Mouse (Mus musculus) ZHBTc4 (cell line): ENCODE measurements around the gene Usmg5.

Experiments
- DNase-seq: peaks from one replicate; pipeline ENCODE4 v3.0.0-alpha.2; 2011; ENCODE audit warnings: low read depth, low spot score

The Usmg5 gene

DNA sequence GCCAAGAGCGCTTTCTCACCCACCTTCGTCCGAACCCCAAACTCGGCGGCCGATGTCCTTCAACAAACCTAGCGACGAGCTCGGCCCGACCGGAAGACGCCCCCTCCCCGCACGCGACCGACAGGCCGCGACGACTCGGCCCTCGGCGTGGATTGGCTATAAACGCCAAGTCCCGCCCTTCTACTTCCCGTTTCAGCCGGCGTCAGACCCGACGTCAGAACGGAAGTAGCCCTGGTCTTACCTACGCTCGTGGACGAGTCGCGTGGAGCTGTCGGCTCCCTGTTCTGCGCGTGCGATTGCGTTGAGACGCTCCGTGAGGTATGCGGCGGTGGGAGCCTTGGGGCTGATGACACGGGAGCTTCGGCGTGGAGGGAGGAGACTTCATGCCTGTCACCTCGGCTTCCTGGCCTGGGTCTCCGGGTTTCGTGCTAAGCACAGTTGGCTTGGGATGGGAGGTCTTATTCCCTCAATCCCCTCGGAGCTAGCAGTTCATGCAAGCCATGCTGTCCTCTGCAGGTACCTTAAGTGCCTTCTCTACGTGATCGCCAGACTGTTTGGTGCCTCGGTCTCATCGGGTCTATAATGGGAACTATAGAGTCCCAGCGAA is at the start of gene Usmg5, which contains the start of gene Pdcd11:
Gene Usmg5 (minus strand): TSS at position 98 of the 607 bp plus-strand sequence.
Gene Pdcd11 (plus strand): TSS at position 219 of the 607 bp plus-strand sequence.
- peak; percentile 98 for DNase-seq

DNA sequence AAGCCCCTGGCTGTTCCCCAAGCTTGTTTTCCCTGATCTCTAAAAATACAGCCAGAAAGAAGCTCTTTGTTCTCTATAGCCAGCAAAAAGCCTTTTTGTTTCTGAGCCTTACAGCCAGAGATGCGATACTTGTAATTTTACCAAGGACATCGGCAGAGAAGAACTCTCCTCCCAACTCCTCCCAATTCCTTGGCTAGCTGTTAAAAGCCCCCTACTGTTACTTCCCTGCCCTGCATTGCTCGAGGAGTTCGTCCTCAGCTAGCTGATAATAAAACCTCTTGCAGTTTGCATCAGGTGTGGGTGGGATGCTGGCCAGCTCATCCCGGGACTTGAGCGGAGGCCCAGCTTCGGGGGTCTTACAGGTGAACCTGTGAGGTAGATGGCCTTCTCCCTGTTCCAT is 49.2 kb upstream of the Usmg5 start:
- DNase-seq = peak; percentile 55

DNA sequence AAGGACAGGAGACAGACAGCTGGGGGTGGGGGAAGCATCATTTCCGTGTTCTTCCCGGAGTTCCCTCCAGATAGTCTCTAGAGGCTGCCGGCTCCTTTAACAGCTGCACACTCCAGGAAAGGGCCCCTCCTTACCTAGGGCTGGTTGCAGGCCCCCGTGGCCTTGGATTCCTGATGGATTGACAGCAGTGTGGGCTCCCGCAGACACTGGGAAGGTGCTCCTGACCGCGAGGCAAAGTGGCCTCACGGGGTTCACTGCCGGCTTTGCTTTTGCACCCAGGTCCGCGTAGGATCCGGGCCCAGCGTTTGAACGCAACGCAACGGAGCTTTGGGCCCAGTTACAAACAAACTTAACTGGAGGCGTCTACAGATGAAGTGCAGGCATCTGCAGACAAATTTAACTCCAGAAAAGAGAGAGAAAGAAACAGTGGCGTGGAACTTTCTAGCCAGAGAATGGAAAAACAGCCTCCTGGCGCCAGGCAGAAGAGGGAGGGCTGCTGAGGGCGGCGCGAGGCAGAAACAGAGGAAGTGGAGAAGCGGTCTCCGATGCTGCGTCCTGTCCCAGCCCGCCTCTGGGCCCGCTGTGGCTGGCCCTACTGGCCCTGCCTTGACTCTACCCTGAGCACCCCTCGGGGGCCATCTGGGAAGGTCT is 47.4 kb upstream of the Usmg5 start, which contains the start of gene Calhm2:
Gene Calhm2 (minus strand): TSS at position 524 of the 651 bp plus-strand sequence.
- peak; percentile 45 for DNase-seq

DNA sequence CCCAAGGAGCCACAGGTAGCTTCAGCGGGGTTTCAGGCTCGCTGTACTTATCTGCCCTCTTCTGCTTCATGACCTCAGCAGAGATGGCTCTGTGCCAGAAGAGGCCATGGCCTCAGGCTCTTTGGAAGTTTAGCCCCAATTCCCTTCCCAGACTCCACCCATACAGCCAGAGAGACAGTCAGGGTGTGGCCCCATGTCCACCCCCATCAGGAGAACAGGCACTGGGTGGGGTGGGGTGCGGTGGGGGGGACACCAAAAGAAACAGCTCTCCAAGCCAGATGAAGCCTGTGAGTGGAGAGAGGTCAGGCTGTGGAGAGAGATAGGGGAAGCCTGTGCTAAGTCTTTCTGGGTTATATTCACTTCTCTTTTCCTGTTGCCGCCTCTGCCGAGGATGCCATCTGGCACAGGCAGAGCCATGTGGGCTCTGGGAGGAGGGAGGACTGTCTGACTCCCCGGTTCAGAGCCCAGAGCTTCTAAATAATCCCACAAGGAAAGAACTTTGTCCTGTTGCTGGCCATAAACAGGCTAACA is 46.7 kb upstream of the Usmg5 start:
- peak; percentile 94 for DNase-seq

DNA sequence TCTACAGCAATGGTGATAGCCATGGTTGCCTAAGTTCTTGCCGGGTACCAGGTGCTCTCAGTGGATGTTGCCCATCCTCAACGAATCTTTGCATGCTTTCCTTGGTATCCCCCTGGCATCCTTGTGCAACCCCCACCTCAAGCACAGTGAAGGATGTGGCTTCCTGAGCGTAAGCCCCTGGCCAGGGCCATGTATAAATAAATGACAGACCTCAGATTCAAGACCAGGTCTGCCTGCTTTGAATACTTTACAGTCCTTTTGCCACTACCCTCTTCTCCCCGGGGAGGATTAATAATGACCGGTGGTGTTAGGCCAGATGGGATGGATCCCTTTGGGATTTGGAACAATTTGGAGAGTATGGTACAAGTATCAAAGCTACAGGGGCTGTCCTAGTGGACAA is 45.7 kb upstream of the Usmg5 start:
- no peak for DNase-seq

DNA sequence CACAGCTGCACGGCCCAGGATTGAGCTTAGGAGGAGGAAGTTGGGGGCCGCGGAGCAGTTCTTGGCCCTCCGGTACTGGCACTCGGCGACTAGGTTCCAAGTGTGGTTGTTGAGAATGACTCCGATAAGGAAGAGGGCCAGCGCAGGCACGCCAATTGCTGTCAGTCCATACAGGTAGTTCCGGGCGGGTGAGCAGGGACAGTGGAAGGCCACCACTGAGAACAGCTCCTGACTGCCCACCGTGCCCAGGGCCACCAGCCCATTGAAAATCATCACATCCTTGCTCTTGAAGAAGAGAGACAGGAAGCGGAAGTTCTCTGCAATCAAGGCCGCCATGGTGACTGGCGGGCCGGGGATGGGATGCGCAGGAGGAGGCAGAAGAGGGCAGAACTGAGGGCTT is 45.1 kb upstream of the Usmg5 start:
- peak; percentile 53 for DNase-seq

DNA sequence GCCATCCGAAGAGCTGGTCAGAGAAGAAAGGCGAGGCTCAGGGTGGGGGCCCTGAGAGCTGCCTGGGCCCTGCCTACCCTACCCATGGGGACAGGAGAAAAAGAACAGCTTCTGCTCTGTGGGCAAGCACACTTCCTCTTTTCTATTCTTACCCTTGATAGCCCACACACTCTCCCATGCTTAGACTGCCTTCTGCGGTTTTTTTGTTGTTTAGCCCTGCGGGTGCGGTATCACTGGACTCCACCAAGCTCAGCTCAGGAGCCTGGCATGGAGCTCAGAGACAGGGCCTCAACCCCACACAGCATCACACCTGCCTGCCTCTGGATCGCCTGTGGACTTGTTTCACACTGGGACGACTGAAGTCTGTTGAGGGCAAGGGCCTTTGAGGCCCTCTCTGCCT is 42.7 kb upstream of the Usmg5 start:
- DNase-seq = no peak

DNA sequence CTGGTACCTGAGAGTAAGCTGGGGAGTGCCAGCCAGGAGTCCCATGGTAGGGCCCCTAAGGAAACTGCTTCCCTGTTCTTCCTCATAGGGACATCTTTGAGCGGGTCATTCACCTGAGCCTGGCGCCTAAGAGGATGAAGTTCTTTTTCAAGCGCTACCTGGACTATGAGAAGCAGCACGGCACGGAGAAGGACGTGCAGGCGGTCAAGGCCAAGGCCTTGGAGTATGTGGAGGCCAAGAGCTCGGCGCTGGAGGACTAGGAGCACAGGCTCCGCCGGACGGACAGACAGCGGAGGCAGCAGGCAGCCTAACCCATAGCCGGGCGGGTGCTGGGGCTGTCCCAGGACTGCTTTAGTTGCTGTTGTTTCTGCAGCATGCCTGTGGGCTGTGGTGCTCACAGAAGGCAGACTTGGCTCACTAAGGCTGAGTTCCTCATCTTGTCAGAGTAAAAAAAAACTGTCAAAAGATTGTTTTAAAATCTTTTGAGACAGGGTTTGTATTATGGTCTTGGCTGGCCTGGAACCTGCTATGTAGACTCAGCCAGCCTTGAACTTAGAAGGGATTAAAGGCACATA is 40.2 kb upstream of the Usmg5 start:
- DNase-seq = peak; percentile 37

DNA sequence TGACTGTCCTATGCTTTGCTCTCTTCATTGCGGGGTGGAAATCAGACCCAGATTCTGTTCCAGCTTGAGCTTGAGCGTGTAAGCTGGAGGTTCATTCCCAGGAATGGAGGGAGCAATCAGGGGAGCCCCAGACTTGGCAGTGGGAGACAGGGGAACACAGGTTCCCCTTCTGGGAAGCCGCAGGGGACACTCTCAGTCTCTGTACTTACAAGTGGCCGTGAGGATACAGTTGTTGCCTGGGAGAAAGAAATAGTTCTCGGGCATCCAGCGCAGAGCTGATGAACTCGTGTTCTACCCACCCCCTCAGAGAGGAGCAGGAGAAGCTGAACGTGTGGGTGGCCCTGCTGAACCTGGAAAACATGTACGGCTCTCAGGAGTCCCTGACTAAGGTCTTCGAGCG is 38.4 kb upstream of the Usmg5 start:
- DNase-seq = no peak

DNA sequence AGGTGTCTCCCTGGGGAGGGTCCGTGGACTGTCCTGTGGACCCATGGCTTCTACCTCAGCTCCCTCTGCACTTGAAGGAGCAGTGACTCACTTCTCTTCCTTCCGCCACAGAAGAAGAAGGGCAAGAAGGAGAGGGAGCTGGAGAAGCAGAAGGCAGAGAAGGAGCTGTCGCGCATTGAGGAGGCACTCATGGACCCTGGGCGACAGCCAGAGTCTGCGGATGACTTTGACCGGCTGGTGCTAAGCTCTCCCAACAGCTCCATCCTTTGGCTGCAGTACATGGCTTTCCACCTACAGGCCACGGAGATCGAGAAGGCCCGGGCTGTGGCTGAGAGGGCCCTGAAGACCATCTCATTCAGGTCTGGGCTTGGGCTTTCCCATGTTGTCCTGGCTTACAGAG is 37.7 kb upstream of the Usmg5 start:
- no peak for DNase-seq

DNA sequence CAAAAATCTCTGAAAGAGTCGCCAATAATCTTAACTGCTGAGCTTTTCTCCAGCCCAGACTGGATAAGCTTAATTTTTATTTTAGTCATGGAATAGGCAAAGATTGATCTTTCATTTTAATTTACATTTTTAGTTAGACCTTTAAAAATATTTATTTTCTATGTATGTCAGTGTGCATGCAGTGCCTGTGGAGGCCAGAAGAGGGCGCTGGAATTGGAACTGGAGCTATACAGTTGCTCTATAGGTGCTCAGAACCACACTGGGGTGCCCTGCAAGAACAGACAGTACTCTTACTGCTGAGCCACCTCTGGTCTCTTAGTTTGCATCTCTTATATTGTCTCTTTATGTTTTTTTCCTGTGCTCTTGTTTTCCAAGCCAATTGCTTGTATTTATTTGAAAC is 32.4 kb upstream of the Usmg5 start:
- peak; percentile 77 for DNase-seq

DNA sequence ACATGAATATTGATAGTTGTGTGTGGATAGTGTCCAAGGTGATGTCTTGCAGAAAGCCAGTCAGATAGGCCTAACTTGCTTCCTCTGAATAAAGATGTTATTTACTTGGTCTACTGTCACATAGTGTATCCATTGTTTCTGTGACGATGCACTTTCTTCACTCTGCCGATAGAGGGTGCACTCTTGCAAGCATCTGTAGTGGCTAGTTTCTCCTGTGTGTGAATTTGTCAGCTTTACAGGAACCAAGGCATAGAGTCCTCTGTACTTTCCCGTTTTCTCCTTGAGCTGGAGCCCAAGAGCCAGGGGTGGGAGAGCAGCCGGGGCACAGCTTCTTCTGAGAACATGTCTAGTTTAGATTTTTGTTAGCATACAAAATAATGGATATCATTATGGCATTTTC is 30.6 kb upstream of the Usmg5 start:
- peak; percentile 68 for DNase-seq

DNA sequence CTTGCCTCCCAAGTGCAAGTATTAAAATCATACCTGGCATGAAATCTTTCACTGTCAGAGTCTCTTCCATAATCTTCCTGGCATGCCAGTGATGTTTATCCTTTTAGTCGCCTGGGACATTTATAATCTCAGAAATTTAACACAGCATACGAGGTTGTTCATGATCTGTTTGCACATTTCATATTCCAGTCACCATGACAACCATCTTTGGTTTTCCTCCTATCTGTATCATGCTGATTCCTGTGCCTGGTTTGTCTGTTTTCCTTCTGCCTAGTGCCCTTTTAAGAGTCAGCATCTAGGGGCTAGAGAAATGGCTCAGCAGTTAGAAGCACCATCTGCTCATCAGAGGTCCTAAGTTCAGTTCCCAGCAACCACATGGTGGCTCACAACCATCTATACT is 28.2 kb upstream of the Usmg5 start:
- DNase-seq = no peak

DNA sequence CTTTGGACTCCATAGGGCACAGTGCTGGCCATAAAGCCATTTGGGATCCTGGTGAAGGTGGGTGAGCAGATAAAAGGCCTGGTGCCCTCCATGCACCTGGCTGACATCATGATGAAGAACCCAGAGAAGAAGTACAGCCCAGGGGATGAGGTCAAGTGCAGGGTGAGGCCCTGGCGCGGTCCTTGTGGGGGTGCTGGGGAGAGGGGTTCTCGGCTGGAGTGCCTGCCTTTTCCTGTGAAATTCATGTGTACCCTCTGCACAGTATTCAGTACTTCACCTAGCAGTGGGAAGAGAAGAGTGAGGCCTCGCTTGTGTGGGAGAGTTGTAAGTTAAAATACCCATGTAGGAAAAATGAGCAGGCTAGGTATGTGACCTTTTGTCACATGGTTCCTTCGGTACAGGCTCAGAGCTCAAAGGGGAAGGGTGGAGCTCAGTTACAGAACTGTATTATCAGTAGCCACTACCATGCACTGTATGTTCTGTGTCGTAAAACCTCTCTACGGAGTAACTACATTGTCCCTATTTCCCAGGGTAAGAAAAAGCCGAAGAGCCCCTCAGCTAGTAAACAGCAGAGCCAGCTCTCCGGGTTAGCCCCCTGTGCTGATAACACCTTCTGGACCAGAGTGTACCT is 14.3 kb upstream of the Usmg5 start:
- no peak for DNase-seq

DNA sequence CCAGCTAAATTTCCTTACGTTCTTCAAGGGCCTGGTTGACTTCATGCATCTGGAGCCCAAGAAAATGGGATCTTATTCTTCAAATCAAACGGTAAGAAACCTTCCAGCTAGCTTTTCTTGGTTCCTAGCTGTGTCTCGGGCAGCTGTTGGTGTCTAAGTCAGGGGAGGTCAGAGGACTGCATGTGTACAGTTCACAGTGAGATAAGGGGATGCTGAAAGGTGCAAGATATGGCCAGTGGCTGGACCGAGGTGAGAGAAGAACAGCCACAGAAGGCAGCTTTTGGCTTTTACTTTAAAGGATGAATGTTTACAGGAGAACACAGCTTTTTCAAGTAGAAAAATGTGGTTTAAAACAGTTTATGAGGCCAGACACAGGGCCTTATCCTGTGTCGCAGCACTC is 10.6 kb upstream of the Usmg5 start:
- no peak for DNase-seq

DNA sequence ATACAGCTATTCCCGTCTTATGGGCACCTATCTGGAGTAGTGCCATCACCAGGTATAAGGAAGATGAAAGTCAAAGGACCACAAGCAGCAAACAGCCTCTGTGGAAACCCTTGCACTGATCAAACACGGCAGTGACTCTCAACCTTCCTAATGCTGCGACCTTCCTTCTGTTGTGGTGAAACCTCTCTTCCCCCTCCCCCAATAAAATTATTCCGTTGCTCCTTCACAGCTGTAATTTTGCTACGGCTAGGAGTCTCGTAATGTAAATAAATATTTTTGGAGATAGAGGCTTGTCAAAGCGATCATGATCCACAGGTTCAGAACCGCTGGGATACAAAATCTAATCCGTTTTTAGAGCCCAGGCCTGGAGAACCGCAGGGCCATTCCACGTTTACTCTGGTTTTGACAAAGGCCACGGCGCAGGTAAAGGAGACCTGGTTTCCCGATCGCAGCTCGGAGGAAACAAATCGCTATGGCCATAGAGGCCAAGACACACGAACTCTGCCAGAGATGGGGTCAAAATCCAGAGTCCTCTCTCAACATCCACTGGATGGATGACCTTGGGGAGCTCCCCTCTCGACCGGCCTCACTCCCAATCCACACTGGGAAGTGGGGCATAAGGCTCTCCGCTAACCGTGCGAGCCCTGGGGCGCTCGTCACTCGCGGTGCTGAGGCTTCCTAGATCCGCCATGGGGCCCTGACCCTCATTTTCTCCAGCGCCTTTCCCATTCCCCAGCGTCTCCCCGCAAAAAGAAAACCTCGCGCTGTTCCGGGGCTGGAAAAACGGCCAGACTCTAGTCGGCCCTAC is 525 bp downstream of the Usmg5 start:
- no peak for DNase-seq

DNA sequence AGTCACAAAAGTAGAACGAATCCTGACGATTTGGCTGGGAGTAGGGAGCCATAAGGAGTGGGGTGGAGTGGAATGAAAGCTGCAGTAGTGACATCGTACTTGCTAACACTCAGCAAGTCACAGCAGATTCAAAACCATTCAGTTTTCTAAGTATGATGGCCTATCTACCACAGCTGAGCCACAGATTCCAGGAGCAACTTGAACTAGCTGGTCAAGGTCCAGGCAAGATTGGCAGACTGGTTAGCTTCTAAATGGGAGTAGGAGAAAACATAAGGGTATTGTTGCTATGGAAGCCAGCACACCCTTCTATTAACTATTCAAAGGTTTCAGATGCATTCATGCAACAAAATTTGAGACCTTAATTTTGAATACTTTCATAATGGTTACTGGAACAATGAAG is 2.2 kb downstream of the Usmg5 start:
- DNase-seq = no peak

DNA sequence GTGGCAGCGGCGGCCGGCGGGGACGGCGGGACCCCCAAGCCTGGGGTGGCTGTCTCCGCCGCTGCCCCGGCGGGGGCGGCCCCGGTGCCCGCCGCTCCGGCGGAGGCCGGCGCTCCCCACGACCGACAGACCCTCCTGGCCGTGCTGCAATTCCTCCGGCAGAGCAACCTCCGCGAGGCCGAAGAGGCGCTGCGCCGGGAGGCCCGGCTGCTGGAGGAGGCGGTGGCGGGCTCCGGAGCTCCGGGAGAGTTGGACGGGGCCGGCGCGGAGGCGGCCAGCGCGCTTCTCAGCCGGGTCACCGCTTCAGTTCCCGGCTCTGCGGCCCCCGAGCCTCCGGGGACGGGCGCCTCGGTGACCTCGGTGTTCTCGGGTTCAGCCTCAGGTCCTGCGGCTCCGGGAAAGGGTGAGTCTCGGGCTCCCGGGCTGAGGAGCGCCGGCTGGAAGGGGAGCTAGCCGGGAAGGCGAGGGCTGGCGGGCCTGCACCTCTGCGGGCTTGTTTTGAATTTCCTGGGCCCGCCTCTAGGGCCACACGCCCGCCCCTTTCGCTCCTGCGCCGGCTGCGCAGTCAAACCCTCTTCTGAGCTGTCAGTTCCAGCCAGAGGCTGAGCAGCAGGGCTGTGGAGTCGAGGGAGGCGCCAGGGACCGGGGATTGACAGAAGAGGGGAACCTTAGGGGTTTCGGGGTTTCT is 22.4 kb downstream of the Usmg5 start:
- peak; percentile 94 for DNase-seq

DNA sequence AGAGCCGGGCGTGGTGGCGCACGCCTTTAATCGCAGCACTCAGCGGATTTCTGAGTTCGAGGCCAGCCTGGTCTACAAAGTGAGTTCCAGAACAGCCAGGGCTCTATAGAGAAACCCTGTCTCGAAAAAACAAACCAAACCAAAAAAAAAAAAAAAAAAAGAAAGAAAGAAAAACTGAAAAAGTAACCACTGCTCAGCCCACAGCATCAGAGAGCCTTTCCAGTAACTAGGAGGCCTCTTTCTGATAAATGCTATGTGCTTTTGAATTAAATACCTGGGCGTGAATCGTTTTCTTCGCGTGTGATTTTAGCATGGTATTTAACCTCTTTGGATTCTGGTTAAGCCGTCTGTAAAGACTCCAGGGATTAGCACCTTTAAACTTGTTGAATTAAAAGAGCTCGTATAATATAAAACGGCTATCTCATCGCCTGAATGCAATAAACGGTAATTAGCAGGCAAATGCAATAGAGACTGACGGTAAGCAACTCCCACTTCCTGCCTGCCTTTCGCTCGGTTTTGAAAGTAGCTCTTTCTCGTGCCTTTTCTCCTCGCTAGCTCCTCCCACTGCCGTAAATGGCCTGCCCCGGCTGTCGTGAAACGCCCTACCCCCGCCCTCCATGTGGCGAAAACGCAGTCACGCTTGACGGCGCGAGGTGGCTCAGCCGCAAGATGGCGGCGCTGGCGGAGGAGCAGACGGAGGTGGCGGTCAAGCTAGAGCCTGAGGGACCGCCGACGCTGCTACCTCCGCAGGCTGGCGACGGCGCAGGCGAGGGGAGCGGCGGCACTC is 23.2 kb downstream of the Usmg5 start, which contains the start of gene Taf5:
Gene Taf5 (plus strand): TSS at position 651 of the 787 bp plus-strand sequence.
- peak; percentile 99 for DNase-seq

DNA sequence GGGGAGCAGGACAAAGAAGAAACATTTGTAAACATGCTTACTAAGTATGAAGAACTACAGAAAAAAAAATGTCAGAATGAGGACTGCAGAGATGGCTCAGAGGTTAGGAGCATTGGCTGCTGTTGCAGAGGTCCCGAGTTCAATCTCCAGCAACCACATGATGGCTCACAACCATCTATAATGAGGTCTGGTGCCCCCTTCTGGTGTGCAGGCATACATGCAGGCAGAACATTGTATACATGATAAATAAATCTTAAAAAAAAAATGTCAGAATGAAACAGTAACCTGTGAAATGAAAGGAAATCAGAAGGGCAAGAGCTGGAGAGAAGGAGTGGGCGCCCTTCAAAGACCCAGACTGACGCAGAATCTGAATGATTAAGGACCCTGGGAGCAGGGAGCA is 24.6 kb downstream of the Usmg5 start:
- no peak for DNase-seq
